Mouse (Mus musculus) layer of hippocampus, adult 9-11 months (tissue): Measurements from ENCODE around the gene Prr22.

Experiments
- DNase-seq: peaks from one replicate; pipeline ENCODE4 v3.0.0; 2022

Gene Prr22

GRCm38 (mm10) chr17:56761991-56762410, 8.0 kb upstream of the Prr22 start:
- DNase-seq = peak; percentile 89

DNA sequence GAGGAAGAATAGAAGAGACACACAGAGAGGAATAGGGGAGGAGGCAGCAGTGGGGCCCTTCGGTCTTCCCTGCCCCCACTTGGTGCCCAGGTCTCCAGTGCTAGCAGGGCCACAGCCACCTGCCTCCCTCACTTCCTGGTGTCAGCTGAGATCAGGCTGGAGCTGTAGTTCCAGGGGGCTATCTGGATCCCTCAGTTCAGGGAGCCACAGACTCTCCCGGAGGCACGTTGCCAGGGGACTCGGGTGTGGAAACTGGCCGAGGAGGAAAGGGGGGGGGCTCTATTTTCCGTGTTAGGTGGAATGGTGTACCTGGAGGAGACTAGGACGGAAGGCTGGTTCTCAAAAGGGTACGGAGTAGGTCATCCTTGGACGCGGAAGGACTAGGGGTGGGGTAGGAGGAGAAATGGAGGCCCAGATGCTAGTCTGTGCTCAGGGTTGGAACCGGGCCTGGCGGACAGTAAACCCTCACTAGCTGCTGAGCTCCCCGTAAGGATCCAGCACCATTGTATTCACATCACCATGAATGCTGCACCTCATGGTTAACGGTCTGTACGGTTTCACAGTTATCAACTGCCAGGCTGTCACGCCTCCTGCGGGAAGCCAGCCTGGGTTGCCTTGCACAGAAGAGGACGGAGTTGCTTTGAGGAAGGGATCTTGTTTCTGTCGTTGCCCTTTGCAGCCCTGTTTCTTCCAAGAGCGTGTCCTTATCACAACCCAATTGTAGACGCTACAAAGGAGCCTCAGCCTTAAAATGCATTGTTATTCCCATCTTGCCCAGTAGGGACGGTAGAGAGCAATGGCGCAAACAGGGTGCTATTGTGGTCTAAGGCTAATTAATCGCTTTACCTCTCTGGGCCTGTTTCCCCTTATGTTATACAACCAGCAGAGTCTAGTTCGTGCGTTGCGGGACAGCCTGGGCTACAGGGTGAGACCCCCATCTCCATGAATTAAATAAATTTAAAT, 7.0 kb upstream of the Prr22 start:
- DNase-seq = no peak

DNA sequence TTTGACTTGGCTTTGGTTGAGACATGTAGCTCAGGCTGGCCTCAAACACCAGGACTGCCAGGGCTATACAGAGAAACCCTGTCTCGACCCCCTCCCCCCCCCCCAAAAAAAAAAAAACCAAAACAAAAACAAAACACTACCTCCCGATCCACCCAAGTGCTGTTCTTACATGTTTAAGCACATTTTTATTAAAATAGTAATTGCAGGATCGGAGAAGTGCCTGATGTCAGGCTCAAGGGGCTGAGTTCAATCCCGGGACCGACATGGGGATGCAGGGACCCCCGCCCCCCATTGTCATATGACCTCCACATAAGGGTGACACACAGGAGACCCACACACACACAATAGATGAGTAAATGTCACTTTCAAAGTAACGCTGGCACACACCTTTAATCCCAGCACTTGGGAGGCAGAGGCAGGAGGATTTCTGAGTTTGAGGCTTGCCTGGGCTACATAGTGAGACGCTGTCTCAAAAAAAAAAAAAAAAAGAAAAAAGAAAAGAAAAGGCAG, 6.3 kb upstream of the Prr22 start:
- DNase-seq = no peak

GRCm38 (mm10) chr17:56764474-56765354, 5.3 kb upstream of the Prr22 start, which contains the start of gene Dus3l:
Gene Dus3l, plus strand, starts transcription at chr17:56764757.
- DNase-seq = peak; percentile 93

- no peak for DNase-seq
Measured at GRCm38 (mm10) chr17:56765431-56765830, 4.6 kb upstream of the Prr22 start.

DNA sequence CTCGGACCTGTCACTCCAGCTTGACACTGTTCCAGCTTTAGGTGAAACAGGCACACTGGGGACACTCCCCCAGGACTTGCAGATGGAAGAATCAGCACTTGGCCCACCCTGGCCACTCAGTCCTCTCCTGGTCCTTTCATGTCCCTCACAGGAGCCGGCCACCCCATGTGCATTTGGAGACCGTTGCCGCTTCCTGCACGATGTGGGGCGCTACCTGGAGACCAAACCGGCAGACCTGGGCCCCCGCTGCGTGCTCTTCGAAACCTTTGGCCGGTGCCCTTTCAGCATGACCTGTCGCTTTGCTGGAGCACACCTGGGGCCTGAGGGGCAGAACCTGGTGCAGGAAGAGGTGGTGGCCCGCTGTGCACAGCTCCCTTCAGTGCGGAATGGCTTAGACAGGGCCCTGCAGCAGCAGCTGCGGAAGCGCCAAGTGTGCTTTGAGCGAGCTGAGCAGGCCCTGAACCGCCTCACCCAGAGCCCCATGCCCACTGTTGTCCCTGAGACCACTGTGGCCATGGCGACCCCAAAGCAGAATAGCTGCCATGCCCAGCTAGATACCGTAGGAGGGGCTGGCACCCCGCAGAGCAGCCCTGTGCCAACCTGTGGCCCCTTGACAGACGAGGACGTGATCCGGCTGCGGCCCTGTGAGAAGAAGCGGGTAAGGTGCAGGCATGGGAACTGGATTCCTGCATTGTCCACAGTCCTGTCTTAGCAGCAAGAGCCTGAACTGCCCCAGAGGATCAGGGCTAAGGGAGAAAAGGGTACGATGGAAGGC, 3.2 kb upstream of the Prr22 start:
- DNase-seq = no peak

GRCm38 (mm10) chr17:56767531-56768135, 2.4 kb upstream of the Prr22 start:
- DNase-seq = no peak

DNA sequence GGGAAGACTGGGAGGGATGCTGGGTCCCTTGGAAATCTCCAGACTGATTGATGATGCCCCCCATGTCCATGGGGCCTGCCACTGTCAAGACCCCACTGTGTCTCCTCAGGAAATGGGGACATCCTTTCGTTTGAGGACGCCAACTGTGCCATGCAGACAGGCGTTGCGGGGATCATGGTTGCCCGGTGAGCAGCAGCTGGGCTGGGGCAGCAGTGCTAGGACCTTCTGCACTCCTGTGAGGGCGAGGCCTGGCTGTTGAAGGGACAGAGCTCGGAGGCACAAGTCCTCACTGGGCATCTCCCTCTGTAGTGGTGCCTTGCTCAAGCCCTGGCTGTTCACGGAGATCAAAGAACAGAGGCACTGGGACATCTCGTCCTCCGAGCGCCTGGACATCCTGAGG, 1.1 kb upstream of the Prr22 start:
- no peak for DNase-seq

GRCm38 (mm10) chr17:56777568-56777967, 7.5 kb downstream of the Prr22 start:
- DNase-seq = no peak

GRCm38 (mm10) chr17:56778779-56779362, 8.8 kb downstream of the Prr22 start:
- no peak for DNase-seq

GRCm38 (mm10) chr17:56780291-56780978, 10.4 kb downstream of the Prr22 start:
- no peak for DNase-seq

DNA sequence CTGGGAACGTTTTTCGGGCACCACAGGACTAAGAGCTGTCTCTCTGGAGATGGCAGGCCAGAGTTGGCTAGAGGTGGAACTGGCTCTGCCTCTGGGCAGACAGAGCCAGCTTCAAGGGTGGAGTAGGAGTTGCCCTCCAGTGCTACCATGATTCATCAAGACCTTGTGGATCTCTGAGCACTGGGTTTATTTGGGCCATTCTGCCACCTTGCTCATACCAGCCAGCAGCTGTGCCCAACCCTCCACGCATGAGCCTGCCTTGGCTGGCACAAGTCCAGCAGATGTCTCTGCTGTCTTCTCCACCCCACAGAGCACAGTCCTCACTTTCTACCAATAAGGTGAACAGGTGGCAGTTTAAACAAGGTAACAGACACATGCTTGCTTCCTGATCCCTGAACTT, 18.8 kb downstream of the Prr22 start:
- no peak for DNase-seq

DNA sequence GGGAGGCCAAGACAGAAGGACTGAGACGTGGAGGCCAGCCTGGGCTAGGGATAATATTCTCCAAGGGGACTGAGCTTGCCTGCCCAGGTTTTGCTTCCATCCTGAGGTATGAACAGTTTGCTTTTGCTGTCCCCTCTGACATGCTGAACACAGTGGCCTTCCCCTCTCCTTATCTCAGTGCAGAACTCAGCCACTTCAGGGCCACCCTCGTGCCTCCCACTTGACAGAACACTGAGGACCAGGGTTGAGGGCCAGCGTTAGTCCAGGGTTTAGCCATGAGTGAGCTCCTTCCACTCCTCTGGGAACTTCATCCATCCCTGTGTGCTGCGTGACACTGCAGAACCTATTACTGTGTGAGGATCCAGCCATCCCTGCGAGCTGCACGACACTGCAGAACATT, 19.2 kb downstream of the Prr22 start:
- DNase-seq = no peak

DNA sequence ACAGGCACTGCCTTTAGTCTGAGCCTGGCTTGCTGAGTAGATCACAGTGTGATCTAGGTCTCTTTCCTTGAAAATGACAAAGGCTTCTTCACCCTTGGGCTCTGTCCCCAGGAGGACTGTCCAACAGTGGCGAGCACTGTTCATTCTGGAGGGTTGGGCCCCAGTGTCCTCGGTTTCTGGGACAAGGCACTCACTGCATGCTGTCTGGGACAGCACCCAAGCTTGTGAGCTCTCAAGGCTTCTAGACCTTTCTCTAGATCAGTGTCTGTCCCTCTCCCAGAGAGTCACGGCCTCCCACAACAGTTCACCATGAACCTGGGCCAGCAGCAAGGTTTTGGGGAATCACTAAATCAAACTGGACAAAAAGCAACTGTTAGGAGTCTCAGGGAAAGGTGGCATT, 22.5 kb downstream of the Prr22 start:
- DNase-seq = no peak

DNA sequence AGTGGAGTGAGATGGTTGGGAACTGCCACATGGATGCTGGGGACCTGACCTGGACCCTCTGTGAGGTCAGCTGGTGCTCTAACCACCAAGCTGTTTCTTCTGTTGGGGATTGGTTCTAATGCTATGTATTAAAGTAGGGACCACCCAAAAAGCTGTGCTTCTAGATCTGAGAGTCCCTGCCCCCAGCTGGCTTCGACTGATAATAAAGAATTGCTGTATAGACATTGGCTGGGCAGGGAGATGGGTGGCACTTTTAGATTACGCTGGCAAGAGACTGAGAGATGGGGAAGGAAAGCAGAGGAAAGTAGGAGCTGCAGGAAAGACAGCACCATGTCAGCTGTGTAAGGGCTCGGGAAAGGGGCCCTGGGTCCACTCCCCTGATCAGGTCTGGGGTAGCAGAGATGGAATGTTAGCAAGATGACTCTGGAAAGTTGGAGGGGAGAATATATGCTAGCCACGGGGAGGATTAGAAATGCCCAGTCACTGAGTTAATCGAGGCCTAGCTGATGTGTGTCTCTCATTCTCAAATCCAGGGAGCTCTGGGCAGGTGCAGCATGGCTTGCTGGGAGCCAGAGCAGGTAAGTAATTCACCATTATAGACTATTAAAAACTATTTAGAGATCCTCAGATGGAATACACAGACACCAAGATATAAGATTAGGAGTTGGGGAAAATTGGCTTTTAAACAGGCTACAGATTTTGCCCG, 23.7 kb downstream of the Prr22 start:
- DNase-seq = no peak

DNA sequence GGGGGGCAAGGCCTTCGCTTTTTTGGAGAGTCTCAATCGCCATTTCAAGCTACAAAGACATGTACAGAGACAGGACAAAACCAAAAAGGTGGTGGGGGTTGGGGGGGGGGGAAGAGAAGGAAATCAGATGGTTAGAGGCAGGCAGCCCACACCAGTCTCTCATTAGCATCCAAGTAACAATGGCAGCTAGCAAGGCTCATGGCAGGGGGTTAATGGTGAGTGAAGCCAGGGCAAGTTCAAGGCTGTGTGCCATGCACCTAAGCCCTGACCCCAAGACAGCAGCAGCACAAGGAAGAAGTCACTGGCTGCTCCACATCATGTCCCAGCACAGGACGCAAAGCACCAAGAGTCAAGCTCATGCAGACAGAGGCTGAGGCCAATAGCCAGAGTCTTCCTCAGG, 29.2 kb downstream of the Prr22 start:
- no peak for DNase-seq

GRCm38 (mm10) chr17:56802065-56802464, 32.0 kb downstream of the Prr22 start:
- no peak for DNase-seq

DNA sequence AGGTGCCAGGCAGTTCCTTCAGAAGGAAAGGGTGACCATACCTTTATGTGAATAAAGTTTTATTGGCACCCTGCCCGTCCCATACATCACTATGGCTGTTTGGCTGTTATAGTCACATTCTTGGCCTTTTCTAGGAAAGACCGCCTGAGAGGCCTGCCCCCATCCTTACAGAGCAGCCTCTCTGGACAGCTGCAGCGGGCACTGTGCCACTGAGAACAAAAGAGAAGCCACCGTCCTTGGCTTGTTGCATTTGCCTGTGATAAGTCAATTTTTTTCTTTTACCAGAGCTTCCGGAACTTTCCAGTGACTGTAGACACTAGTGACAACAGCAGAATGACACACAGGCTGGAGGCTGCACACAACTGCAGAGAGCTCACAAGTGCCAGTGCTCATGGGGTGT, 34.9 kb downstream of the Prr22 start:
- DNase-seq = no peak

GRCm38 (mm10) chr17:56805784-56806183, 35.7 kb downstream of the Prr22 start:
- no peak for DNase-seq

DNA sequence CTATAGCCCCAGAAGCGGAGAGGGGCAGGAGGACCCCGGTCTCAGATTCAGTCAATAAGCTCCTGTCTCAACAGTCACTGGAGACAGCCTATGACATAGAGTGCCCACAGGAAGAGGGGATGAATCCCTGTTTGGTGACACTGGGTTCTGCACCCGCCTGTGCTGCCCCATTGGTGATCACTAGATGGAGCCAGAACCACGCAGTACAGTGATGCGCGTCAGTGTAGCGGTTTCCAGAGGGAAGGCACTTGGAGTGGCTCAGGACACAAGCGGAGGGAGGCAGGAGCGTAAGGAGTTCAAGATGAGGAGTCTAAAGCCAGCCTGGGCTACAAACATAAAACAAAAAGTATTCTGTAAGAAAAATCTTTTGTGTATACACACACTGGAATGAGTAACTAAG, 38.5 kb downstream of the Prr22 start:
- DNase-seq = peak; percentile 70
